Mouse (Mus musculus): ENCODE results near the gene A830031A19Rik. TPM values are rescaled to one million over a fixed set of nuclear protein-coding genes. Genes with fewer than 3 reads are reported as not detected.

The A830031A19Rik gene
- polyA plus RNA-seq, 1 experiment from 2014 or later = not detected

GRCm38 (mm10) chr11:24083076-24083405 is 8.2 kb upstream of the A830031A19Rik start:
- H3K9ac ChIP-seq = no peak overlapping the region

GRCm38 (mm10) chr11:24082385-24083075 is 7.7 kb upstream of the A830031A19Rik start:
- no peak for ATAC-seq (ENCODE audit: insufficient number of reproducible peaks, low FRiP score, low TSS enrichment, low read depth)
- Histone ChIP-seq H3K27me3 (no peaks in the 10 kb centered on the region), H3K4me3 (replicated peaks) (peak overlapping the region; percentile 56), H3K4me2 (replicated peaks) (peak overlapping the region; percentile 95), H3K9me3 (replicated peaks) (no peaks in the 10 kb centered on the region), H3K9ac (peak overlapping the region; percentile 61; the same call in 1 of the 2 replicates), H3K36me3 (peaks cover 12% of the 10 kb centered on the region), H3K4me1 (peaks cover 29% of the 10 kb centered on the region), H3K27ac (replicated peaks) (peak overlapping the region; percentile 98)
- 9% methylated on average over 11 of the region's 11 CpGs for WGBS

More at GRCm38 (mm10) chr11:24083076-24083405, 8.2 kb upstream of the A830031A19Rik start:
- Histone ChIP-seq H3K36me3 (peaks cover 15% of the 10 kb centered on the region), H3K4me2 (replicated peaks) (peak overlapping the region; percentile 95), H3K9me3 (replicated peaks) (no peaks in the 10 kb centered on the region), H3K27ac (replicated peaks) (0 out of 2 replicates have a peak overlapping the region, but pooled peaks have one; percentile 23), H3K4me1 (peaks cover 31% of the 10 kb centered on the region), H3K4me3 (replicated peaks) (peak overlapping the region; percentile 17), H3K27me3 (no peaks in the 10 kb centered on the region)
- ATAC-seq (ENCODE audit: insufficient number of reproducible peaks, low FRiP score, low TSS enrichment, low read depth) = no peak
- WGBS = 16% methylated on average over 1 of the region's 1 CpGs

- peak; percentile 44; the same call in 1 of the 2 replicates for ATAC-seq (ENCODE audit: insufficient number of reproducible peaks, low FRiP score, low TSS enrichment, low read depth)
- WGBS = under 1% methylated on average over 43 of the region's 43 CpGs
These were observed 7.0 kb upstream of the A830031A19Rik start for GRCm38 (mm10) chr11:24081687-24082384.

GRCm38 (mm10) chr11:24081016-24081686 is 6.3 kb upstream of the A830031A19Rik start:
- Histone ChIP-seq H3K27me3 (no peaks in the 10 kb centered on the region), H3K9me3 (replicated peaks) (no peaks in the 10 kb centered on the region), H3K36me3 (peaks cover 9% of the 10 kb centered on the region), H3K4me2 (replicated peaks) (peak overlapping the region; percentile 95), H3K27ac (replicated peaks) (peak overlapping the region; percentile 98), H3K4me3 (replicated peaks) (peak overlapping the region; percentile 56), H3K9ac (peak overlapping the region; percentile 61), H3K4me1 (peaks cover 24% of the 10 kb centered on the region)
- peak; percentile 78 for ATAC-seq (ENCODE audit: insufficient number of reproducible peaks, low FRiP score, low TSS enrichment, low read depth)
- under 1% methylated on average over 35 of the region's 35 CpGs for WGBS

More at GRCm38 (mm10) chr11:24081687-24082384, 7.0 kb upstream of the A830031A19Rik start:
- peak overlapping the region; percentile 56 for H3K4me3 ChIP-seq (replicated peaks)
- H3K36me3 ChIP-seq = peaks cover 9% of the 10 kb centered on the region
- H3K9me3 ChIP-seq (replicated peaks) = no peaks in the 10 kb centered on the region
- peak overlapping the region; percentile 61 for H3K9ac ChIP-seq
- peak overlapping the region; percentile 98 for H3K27ac ChIP-seq (replicated peaks)
- H3K27me3 ChIP-seq = no peaks in the 10 kb centered on the region
- peaks cover 29% of the 10 kb centered on the region for H3K4me1 ChIP-seq
- peak overlapping the region; percentile 95 for H3K4me2 ChIP-seq (replicated peaks)

GRCm38 (mm10) chr11:24080541-24080940 is 5.7 kb upstream of the A830031A19Rik start:
- Histone ChIP-seq H3K9ac (peak overlapping the region; percentile 61), H3K4me1 (peaks cover 24% of the 10 kb centered on the region), H3K4me2 (replicated peaks) (peak overlapping the region; percentile 95), H3K27ac (replicated peaks) (peak overlapping the region; percentile 98), H3K9me3 (replicated peaks) (no peaks in the 10 kb centered on the region), H3K36me3 (peaks cover 3% of the 10 kb centered on the region; the same call in 1 of the 2 replicates), H3K27me3 (no peaks in the 10 kb centered on the region), H3K4me3 (replicated peaks) (peak overlapping the region; percentile 56)
- peak; percentile 58 for ATAC-seq (ENCODE audit: insufficient number of reproducible peaks, low FRiP score, low TSS enrichment, low read depth)
- under 1% methylated on average over 30 of the region's 30 CpGs for WGBS

- Histone ChIP-seq H3K36me3 (no peaks in the 10 kb centered on the region), H3K4me1 (peaks cover 25% of the 10 kb centered on the region), H3K4me2 (replicated peaks) (peak overlapping the region; percentile 95), H3K9me3 (replicated peaks) (no peaks in the 10 kb centered on the region), H3K9ac (peak overlapping the region; percentile 61), H3K27me3 (no peaks in the 10 kb centered on the region), H3K27ac (replicated peaks) (peak overlapping the region; percentile 98), H3K4me3 (replicated peaks) (peak overlapping the region; percentile 56)
- under 1% methylated on average over 43 of the region's 43 CpGs for WGBS
- ATAC-seq (ENCODE audit: insufficient number of reproducible peaks, low FRiP score, low TSS enrichment, low read depth) = no peak
These were observed 4.8 kb upstream of the A830031A19Rik start for GRCm38 (mm10) chr11:24079392-24080391.

GRCm38 (mm10) chr11:24078706-24079316 is 4.0 kb upstream of the A830031A19Rik start:
- no peak for ATAC-seq (ENCODE audit: insufficient number of reproducible peaks, low FRiP score, low TSS enrichment, low read depth)
- H3K9ac ChIP-seq = peak overlapping the region; percentile 61
- WGBS = under 1% methylated on average over 38 of the region's 38 CpGs

GRCm38 (mm10) chr11:24077795-24078705 is 3.2 kb upstream of the A830031A19Rik start, which contains the start of gene Bcl11a:
Gene Bcl11a, plus strand, starts transcription at chr11:24078056.
- Histone ChIP-seq H3K4me2 (replicated peaks) (peak within 1 kb of the TSS; percentile 95), H3K9ac (peak within 1 kb of the TSS; percentile 61), H3K27ac (replicated peaks) (peak within 1 kb of the TSS; percentile 98), H3K4me1 (peaks cover 31% of the 10 kb centered on the region), H3K4me3 (replicated peaks) (peak within 1 kb of the TSS; percentile 56), H3K9me3 (replicated peaks) (no peaks in the 10 kb centered on the region), H3K36me3 (no peaks in the 10 kb centered on the region), H3K27me3 (no peaks in the 10 kb centered on the region)
- ATAC-seq (ENCODE audit: insufficient number of reproducible peaks, low FRiP score, low TSS enrichment, low read depth) = peak; percentile 76
- under 1% methylated on average over 39 of the region's 51 CpGs for WGBS

More at GRCm38 (mm10) chr11:24078706-24079316, 4.0 kb upstream of the A830031A19Rik start:
- Histone ChIP-seq H3K4me1 (peaks cover 31% of the 10 kb centered on the region), H3K36me3 (no peaks in the 10 kb centered on the region), H3K27me3 (no peaks in the 10 kb centered on the region), H3K27ac (replicated peaks) (peak overlapping the region; percentile 98), H3K4me3 (replicated peaks) (peak overlapping the region; percentile 56), H3K9me3 (replicated peaks) (no peaks in the 10 kb centered on the region), H3K4me2 (replicated peaks) (peak overlapping the region; percentile 95)

All from embryonic facial prominence, embryonic 15.5 days (tissue).